Mouse (Mus musculus) olfactory bulb, adult 2 months (tissue): ENCODE data around the gene Ptprt.

Experiments used
- CTCF ChIP-seq: fragments of 200-500 bp; IDR thresholded peaks from 2 replicates; pipeline ENCODE4 v1.5.1; 2012; ENCODE audit warnings: low read depth, mild to moderate bottlenecking, low read length, moderate library complexity; ENCODE audit not compliant: insufficient read depth
- POLR2A ChIP-seq: fragments of 200-500 bp; IDR thresholded peaks from 2 replicates; pipeline ENCODE4 v1.6.1; 2012; ENCODE audit warnings: mild to moderate bottlenecking, low read depth, low read length, moderate library complexity; ENCODE audit not compliant: insufficient read depth

GRCm38 (mm10) chr2:162602721-162603120 is 58.2 kb downstream of the Ptprt start:
- no peak for TF ChIP-seq POLR2A
- no peak for TF ChIP-seq CTCF
